Mouse (Mus musculus): Measurements from ENCODE around the gene Gm49601. TPM values are rescaled to one million over a fixed set of nuclear protein-coding genes. Genes with fewer than 3 reads are reported as not detected.
A peak's percentile ranks its signal among the peaks of the same experiment; 100 is the strongest.

Gene Gm49601
- total and polyA plus RNA-seq, 2 experiments from 2014 or later, result 3.4 to 14.2 TPM

GRCm38 (mm10) chr16:18584901-18585510 is 41.2 kb downstream of the Gm49601 start:
- Histone ChIP-seq H3K4me2 (ENCODE audit: low read depth, low read length, poor library complexity, severe bottlenecking) (no peak overlapping the region), H3K4me1 (ENCODE audit: insufficient read depth, low read length) (peaks cover 12% of the 10 kb centered on the region; the same call in 1 of the 2 replicates), H3K9ac (replicated peaks; ENCODE audit: low read length, poor library complexity, severe bottlenecking) (no peak overlapping the region), H3K36me3 (ENCODE audit: insufficient read depth, low read length) (no peaks in the 10 kb centered on the region), H3K9me3 (ENCODE audit: low read length) (no peaks in the 10 kb centered on the region), H3K27me3 (ENCODE audit: insufficient read depth, low read length) (peaks cover 77% of the 10 kb centered on the region), H3K4me3 (ENCODE audit: low read depth, low read length) (no peak overlapping the region), H3K27ac (ENCODE audit: low read depth, low read length) (no peak overlapping the region)
- WGBS, result 20% methylated on average over 10 of the region's 10 CpGs
- DNase-seq (ENCODE audit: low spot score), result no peak
- ATAC-seq (ENCODE audit: low FRiP score), result no peak
- no peak for TF ChIP-seq CTCF (IDR thresholded peaks at IDR 0.05)

- Histone ChIP-seq H3K36me3 (ENCODE audit: insufficient read depth, low read length) (no peaks in the 10 kb centered on the region), H3K4me3 (ENCODE audit: low read depth, low read length) (no peak overlapping the region), H3K9ac (replicated peaks; ENCODE audit: low read length, poor library complexity, severe bottlenecking) (no peak overlapping the region), H3K9me3 (ENCODE audit: low read length) (no peaks in the 10 kb centered on the region), H3K27me3 (ENCODE audit: insufficient read depth, low read length) (peaks cover 73% of the 10 kb centered on the region), H3K4me2 (ENCODE audit: low read depth, low read length, poor library complexity, severe bottlenecking) (no peak overlapping the region), H3K4me1 (ENCODE audit: insufficient read depth, low read length) (peaks cover 12% of the 10 kb centered on the region; the same call in 1 of the 2 replicates), H3K27ac (ENCODE audit: low read depth, low read length) (no peak overlapping the region)
- WGBS, result 20% methylated on average over 10 of the region's 10 CpGs
- DNase-seq (ENCODE audit: low spot score) (no peak), ATAC-seq (ENCODE audit: low FRiP score) (no peak)
- no peak for TF ChIP-seq CTCF (IDR thresholded peaks at IDR 0.05)
Observed at GRCm38 (mm10) chr16:18583673-18584357, 42.4 kb downstream of the Gm49601 start.

GRCm38 (mm10) chr16:18583169-18583568 is 43.1 kb downstream of the Gm49601 start:
- Histone ChIP-seq H3K27ac (ENCODE audit: low read depth, low read length) (no peak overlapping the region), H3K4me1 (ENCODE audit: insufficient read depth, low read length) (peaks cover 12% of the 10 kb centered on the region; the same call in 1 of the 2 replicates), H3K9me3 (ENCODE audit: low read length) (no peaks in the 10 kb centered on the region), H3K9ac (replicated peaks; ENCODE audit: low read length, poor library complexity, severe bottlenecking) (no peak overlapping the region), H3K36me3 (ENCODE audit: insufficient read depth, low read length) (no peaks in the 10 kb centered on the region), H3K27me3 (ENCODE audit: insufficient read depth, low read length) (peaks cover 67% of the 10 kb centered on the region), H3K4me2 (ENCODE audit: low read depth, low read length, poor library complexity, severe bottlenecking) (no peak overlapping the region), H3K4me3 (ENCODE audit: low read depth, low read length) (no peak overlapping the region)
- DNase-seq (ENCODE audit: low spot score) (no peak), ATAC-seq (ENCODE audit: low FRiP score) (no peak)
- no peak for TF ChIP-seq CTCF (IDR thresholded peaks at IDR 0.05)
- WGBS, result 18% methylated on average over 10 of the region's 10 CpGs

GRCm38 (mm10) chr16:18582426-18583148 is 43.6 kb downstream of the Gm49601 start:
- H3K4me1 ChIP-seq (ENCODE audit: insufficient read depth, low read length), result peaks cover 12% of the 10 kb centered on the region; the same call in 1 of the 2 replicates
- H3K9me3 ChIP-seq (ENCODE audit: low read length), result no peaks in the 10 kb centered on the region
- no peak overlapping the region for H3K27ac ChIP-seq (ENCODE audit: low read depth, low read length)
- peak overlapping the region; percentile 56 for H3K4me2 ChIP-seq (ENCODE audit: low read depth, low read length, poor library complexity, severe bottlenecking)
- peaks cover 61% of the 10 kb centered on the region for H3K27me3 ChIP-seq (ENCODE audit: insufficient read depth, low read length)
- H3K4me3 ChIP-seq (ENCODE audit: low read depth, low read length), result peak overlapping the region; percentile 40
- H3K9ac ChIP-seq (replicated peaks; ENCODE audit: low read length, poor library complexity, severe bottlenecking), result no peak overlapping the region
- WGBS, result 2% methylated on average over 59 of the region's 67 CpGs
- no peak for TF ChIP-seq CTCF (IDR thresholded peaks at IDR 0.05)
- no peaks in the 10 kb centered on the region for H3K36me3 ChIP-seq (ENCODE audit: insufficient read depth, low read length)
- 0 out of 2 replicates have a peak, but pooled peaks have one; percentile 5 for ATAC-seq (ENCODE audit: low FRiP score)
- no peak for DNase-seq (ENCODE audit: low spot score)

- peak overlapping the region; percentile 56 for H3K4me2 ChIP-seq (ENCODE audit: low read depth, low read length, poor library complexity, severe bottlenecking)
- peaks cover 59% of the 10 kb centered on the region for H3K27me3 ChIP-seq (ENCODE audit: insufficient read depth, low read length)
- H3K27ac ChIP-seq (ENCODE audit: low read depth, low read length), result no peak overlapping the region
- no peaks in the 10 kb centered on the region for H3K9me3 ChIP-seq (ENCODE audit: low read length)
- H3K9ac ChIP-seq (replicated peaks; ENCODE audit: low read length, poor library complexity, severe bottlenecking), result peak overlapping the region; percentile 29; the same call in 1 of the 2 replicates
- peaks cover 11% of the 10 kb centered on the region; the same call in 1 of the 2 replicates for H3K4me1 ChIP-seq (ENCODE audit: insufficient read depth, low read length)
- H3K36me3 ChIP-seq (ENCODE audit: insufficient read depth, low read length), result no peaks in the 10 kb centered on the region
- TF ChIP-seq CTCF (IDR thresholded peaks at IDR 0.05), result no peak
- ATAC-seq (ENCODE audit: low FRiP score), result peak; percentile 38
- DNase-seq (ENCODE audit: low spot score), result no peak
- H3K4me3 ChIP-seq (ENCODE audit: low read depth, low read length), result peak overlapping the region; percentile 40
- WGBS, result 1% methylated on average over 61 of the region's 66 CpGs
Observed at GRCm38 (mm10) chr16:18581623-18582205, 44.5 kb downstream of the Gm49601 start.
